Mouse (Mus musculus) heart, adult 2 months (tissue): Measurements from ENCODE around the gene Cela3a.

Experiments used
- CTCF ChIP-seq: fragments of 200-600 bp; IDR thresholded peaks from 2 replicates; pipeline ENCODE4 v1.8.1; 2022; ENCODE audit warnings: antibody characterized with exemption, mild to moderate bottlenecking, moderate library complexity
- POLR2A ChIP-seq: fragments of 200-500 bp; IDR thresholded peaks from 2 replicates; pipeline ENCODE4 v1.6.1; 2011; ENCODE audit warnings: mild to moderate bottlenecking, low read depth, low read length, control low read depth; ENCODE audit not compliant: insufficient read depth

GRCm38 (mm10) chr4:137414936-137415335, 5.3 kb upstream of the Cela3a start:
- no peak for TF ChIP-seq POLR2A
- no peak for TF ChIP-seq CTCF
